Mouse (Mus musculus) intestine, embryonic 16.5 days (tissue): ENCODE data around the gene Olfr181. TPM values are rescaled to one million over a fixed set of nuclear protein-coding genes. Genes with fewer than 3 reads are reported as not detected.

Experiments
- ATAC-seq: fragments of 200-750 bp; cut with Nextera tagmentation; 2 replicates; pipeline ENCODE4 v1.8.0; 2017; ENCODE audit warnings: moderate TSS enrichment, moderate library complexity
- H3K27ac ChIP-seq: fragments of 300-500 bp; sonication (generic); 2 replicates; pipeline ENCODE4 v1.5.1; 2014; ENCODE audit warnings: mild to moderate bottlenecking, low read length
- H3K27me3 ChIP-seq: fragments of 300-500 bp; sonication (generic); replicated peaks from 2 replicates; pipeline ENCODE4 v1.6.1; 2014; ENCODE audit warnings: low read length, control low read depth, mixed read lengths; ENCODE audit not compliant: control insufficient read depth, insufficient read depth
- H3K36me3 ChIP-seq: fragments of 300-500 bp; sonication (generic); 2 replicates; pipeline ENCODE4 v1.6.1; 2014; ENCODE audit warnings: low read length, control low read depth; ENCODE audit not compliant: control insufficient read depth, insufficient read depth
- H3K4me1 ChIP-seq: fragments of 300-500 bp; sonication (generic); 2 replicates; pipeline ENCODE4 v1.6.1; 2014; ENCODE audit warnings: low read length, control low read depth, mixed read lengths; ENCODE audit not compliant: control insufficient read depth, insufficient read depth
- H3K4me2 ChIP-seq: fragments of 300-500 bp; sonication (generic); 2 replicates; pipeline ENCODE4 v1.6.1; 2014; ENCODE audit warnings: low read depth, low read length, control low read depth
- H3K4me3 ChIP-seq: fragments of 300-500 bp; sonication (generic); 2 replicates; pipeline ENCODE4 v1.5.1; 2014; ENCODE audit warnings: mild to moderate bottlenecking, low read length
- H3K9ac ChIP-seq: fragments of 300-500 bp; sonication (generic); 2 replicates; pipeline ENCODE4 v1.6.1; 2014; ENCODE audit warnings: low read depth, low read length
- H3K9me3 ChIP-seq: fragments of 300-500 bp; sonication (generic); 2 replicates; pipeline ENCODE4 v1.6.1; 2016; ENCODE audit warnings: low read length, control low read depth; ENCODE audit not compliant: control insufficient read depth
- WGBS: fragments of 180-500 bp; shearing (Covaris S2); extraction: QIAGEN DNeasy Blood & Tissue Kit; methylation state at CpG from one replicate; pipeline ENCODE4 v1.1.7; 2014; 5-methylcytosine and 5-hydroxymethylcytosine counted together
- polyA plus RNA-seq: library from polyadenylated mRNA; unstranded; fragments of >200 nt; fragmentation: Nextera tagmentation; extraction: Ambion mirVana; gene quantifications from 2 replicates; pipeline ENCODE4 v1.2.1, GENCODE M21; 2015

The Olfr181 gene
- not detected in 2 replicates for polyA plus RNA-seq

DNA sequence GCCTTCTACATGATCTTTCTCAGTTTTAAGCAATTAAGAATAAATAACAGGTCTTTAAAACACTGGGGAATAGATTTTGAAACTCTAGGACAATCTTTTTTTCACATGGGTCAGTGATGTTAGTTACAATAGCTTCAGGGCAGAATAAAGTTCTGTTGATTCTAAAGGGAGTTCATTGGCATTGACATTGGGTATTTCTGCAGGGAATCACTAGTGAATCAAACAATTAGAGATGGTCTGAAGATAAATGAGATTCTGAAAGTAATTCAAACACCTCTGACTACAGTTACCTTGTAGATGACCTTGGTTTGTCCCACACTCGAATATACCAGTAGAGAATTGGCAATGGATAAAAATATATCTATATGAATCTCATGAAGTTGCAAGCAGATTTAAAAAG lies at the start of gene Olfr181:
Olfr181 (minus strand) TSS at position 101 of the 400 bp plus-strand sequence.
- 62% methylated on average over 1 of the region's 1 CpGs for whole genome bisulfite sequencing

DNA sequence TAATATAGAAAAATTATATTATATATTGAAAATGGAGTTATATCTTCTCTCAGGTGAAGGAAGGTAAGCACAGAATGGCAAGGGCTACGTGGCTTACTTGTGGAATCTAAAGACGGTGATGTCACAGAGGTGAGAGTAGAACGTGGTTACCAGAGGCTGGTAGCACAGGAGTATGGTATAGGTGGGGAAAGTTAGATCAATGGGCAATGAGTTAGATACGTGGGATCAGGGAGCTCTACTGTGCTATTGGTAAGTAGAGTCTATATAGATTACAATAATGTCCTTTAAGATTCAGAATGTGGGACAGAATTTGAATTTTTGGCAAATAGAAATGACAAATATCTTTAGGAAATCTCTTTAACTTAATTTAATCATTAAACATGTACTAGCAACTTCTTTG lies 737 bp upstream of the Olfr181 start, which contains the start of gene Olfr180:
Olfr180 (minus strand) TSS at position 101 of the 400 bp plus-strand sequence.
- no peak for ATAC-seq
- H3K9ac ChIP-seq: no peak within 1 kb of the TSS
- no peaks in the 10 kb centered on the region for H3K27me3 ChIP-seq
- H3K4me1 ChIP-seq: no peaks in the 10 kb centered on the region
- no peak within 1 kb of the TSS for H3K27ac ChIP-seq
- no peak within 1 kb of the TSS for H3K4me2 ChIP-seq
- H3K36me3 ChIP-seq: no peaks in the 10 kb centered on the region
- no peak within 1 kb of the TSS for H3K4me3 ChIP-seq
- WGBS: 79% methylated on average over 4 of the region's 4 CpGs
- H3K9me3 ChIP-seq: no peaks in the 10 kb centered on the region

More for the DNA sequence above, at the start of gene Olfr181:
- no peaks in the 10 kb centered on the region for H3K27me3 ChIP-seq
- H3K4me1 ChIP-seq: no peaks in the 10 kb centered on the region
- no peaks in the 10 kb centered on the region for H3K9me3 ChIP-seq
- no peak for ATAC-seq
- no peaks in the 10 kb centered on the region for H3K36me3 ChIP-seq
- no peak within 1 kb of the TSS for H3K4me2 ChIP-seq
- H3K4me3 ChIP-seq: no peak within 1 kb of the TSS
- H3K27ac ChIP-seq: no peak within 1 kb of the TSS
- no peak within 1 kb of the TSS for H3K9ac ChIP-seq

GRCm38 (mm10) chr16:58891963-58892362 lies 36.6 kb downstream of the Olfr181 start, which contains the start of gene Olfr178:
Olfr178 (minus strand) TSS chr16:58892063.
- ATAC-seq: no peak
- 85% methylated on average over 3 of the region's 3 CpGs for WGBS
- Histone ChIP-seq H3K9ac (no peak within 1 kb of the TSS), H3K4me1 (no peaks in the 10 kb centered on the region), H3K4me2 (no peak within 1 kb of the TSS), H3K4me3 (no peak within 1 kb of the TSS), H3K9me3 (no peaks in the 10 kb centered on the region), H3K36me3 (no peaks in the 10 kb centered on the region), H3K27me3 (no peaks in the 10 kb centered on the region), H3K27ac (no peak within 1 kb of the TSS)

DNA sequence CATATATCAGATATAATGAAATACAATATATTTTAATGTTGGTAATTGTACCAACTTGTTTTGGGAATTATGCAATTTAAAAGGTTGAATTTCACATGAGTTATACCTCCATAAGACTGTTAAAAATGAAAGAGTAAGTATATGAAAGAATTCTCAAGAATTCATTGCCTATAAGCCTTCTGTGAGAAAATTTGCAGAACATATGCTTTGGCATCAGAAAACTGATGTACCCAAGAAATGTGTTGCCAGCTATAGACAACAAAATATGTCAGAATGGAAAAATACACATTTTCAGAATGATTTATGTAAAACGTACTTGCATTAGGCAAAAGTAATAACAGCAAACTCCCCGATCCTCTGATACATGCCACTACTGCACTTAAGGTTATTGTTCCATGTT lies 44.1 kb downstream of the Olfr181 start:
- H3K9me3 ChIP-seq: no peaks in the 10 kb centered on the region
- H3K27ac ChIP-seq: no peak overlapping the region
- WGBS: 96% methylated on average over 2 of the region's 2 CpGs
- H3K36me3 ChIP-seq: no peaks in the 10 kb centered on the region
- no peak overlapping the region for H3K4me3 ChIP-seq
- ATAC-seq: no peak
- no peaks in the 10 kb centered on the region for H3K27me3 ChIP-seq
- H3K9ac ChIP-seq: no peak overlapping the region
- no peaks in the 10 kb centered on the region for H3K4me1 ChIP-seq
- H3K4me2 ChIP-seq: no peak overlapping the region

Other genes with a start within 250 kb of the Olfr181 start
- 0.11 and 0.24 TPM in 2 replicates for gene Gpr15, start 209.7 kb downstream of the Olfr181 start, polyA plus RNA-seq
- gene Cldnd1, start 200.8 kb downstream of the Olfr181 start, polyA plus RNA-seq: 93.7 and 97.5 TPM in 2 replicates
- gene Olfr172, start 165.6 kb downstream of the Olfr181 start, polyA plus RNA-seq: not detected in 2 replicates
- not detected in 2 replicates for gene Olfr173, start 128.5 kb downstream of the Olfr181 start, polyA plus RNA-seq
- gene Olfr175-ps1, start 102.0 kb downstream of the Olfr181 start, polyA plus RNA-seq: not detected in 2 replicates
- gene Olfr177, start 54.0 kb downstream of the Olfr181 start, polyA plus RNA-seq: not detected in 2 replicates
- gene Olfr178, start 36.7 kb downstream of the Olfr181 start, polyA plus RNA-seq: not detected in 2 replicates
- not detected in 2 replicates for gene Olfr180, start 637 bp upstream of the Olfr181 start, polyA plus RNA-seq
- gene Olfr183, start 66.6 kb upstream of the Olfr181 start, polyA plus RNA-seq: not detected in 2 replicates
- not detected in 2 replicates for gene Olfr186, start 101.5 kb upstream of the Olfr181 start, polyA plus RNA-seq
- not detected in 2 replicates for gene Olfr187, start 111.0 kb upstream of the Olfr181 start, polyA plus RNA-seq
- gene Olfr190, start 149.2 kb upstream of the Olfr181 start, polyA plus RNA-seq: not detected in 2 replicates
- gene Olfr191, start 161.1 kb upstream of the Olfr181 start, polyA plus RNA-seq: not detected in 2 replicates
- not detected in 2 replicates for gene Olfr193, start 183.1 kb upstream of the Olfr181 start, polyA plus RNA-seq
- gene Olfr194, start 192.3 kb upstream of the Olfr181 start, polyA plus RNA-seq: not detected in 2 replicates
- gene Olfr195, start 218.3 kb upstream of the Olfr181 start, polyA plus RNA-seq: not detected in 2 replicates
- not detected in 2 replicates for gene Olfr196, start 241.7 kb upstream of the Olfr181 start, polyA plus RNA-seq